Mouse (Mus musculus): ENCODE results near the gene Dpf3. TPM values are rescaled to one million over a fixed set of nuclear protein-coding genes. Genes with fewer than 3 reads are reported as not detected.

Dpf3 gene
- polyA plus RNA-seq, 1 experiment = 26.0 TPM

DNA sequence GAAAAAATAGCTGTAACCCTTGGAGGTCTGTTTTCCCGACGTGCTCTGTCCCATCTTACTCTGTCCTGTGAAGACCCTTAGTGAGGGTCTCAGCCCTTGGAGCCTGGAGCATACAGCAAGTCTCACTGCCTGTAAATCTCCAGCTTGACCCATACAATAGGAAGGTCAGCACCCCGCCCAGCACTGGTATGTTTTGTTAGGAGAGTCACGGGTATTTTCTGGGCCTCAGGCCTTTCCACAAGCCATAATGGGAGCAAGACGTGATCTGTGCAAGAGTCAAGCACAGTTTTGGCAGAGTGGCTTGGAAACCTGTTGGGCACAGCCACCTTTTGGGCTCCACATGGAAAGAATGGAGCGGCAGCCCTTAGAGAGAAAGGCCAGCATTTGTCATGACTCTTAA, 40.3 kb upstream of the Dpf3 start:
- no peaks in the 10 kb centered on the region for H3K27me3 ChIP-seq (ENCODE audit: control insufficient read depth, insufficient read depth, low read length)
- TF ChIP-seq POLR2A (IDR thresholded peaks at IDR 0.05; ENCODE audit: control insufficient read depth, low read depth, low read length) (no peak), CTCF (IDR thresholded peaks at IDR 0.05; ENCODE audit: control insufficient read depth, insufficient read depth, insufficient replicate concordance, low read depth, low read length) (no peak)
- H3K4me3 ChIP-seq (ENCODE audit: control insufficient read depth, low read depth, low read length) = no peak overlapping the region
- H3K27ac ChIP-seq (ENCODE audit: control insufficient read depth, insufficient read depth, low read depth, low read length) = no peak overlapping the region
- peaks cover 4% of the 10 kb centered on the region for H3K4me1 ChIP-seq (ENCODE audit: control insufficient read depth, insufficient read depth, low read length)
- H3K36me3 ChIP-seq (ENCODE audit: control insufficient read depth, insufficient read depth, low read length) = no peaks in the 10 kb centered on the region

GRCm38 (mm10) chr12:83525822-83526544, 38.5 kb upstream of the Dpf3 start:
- TF ChIP-seq POLR2A (IDR thresholded peaks at IDR 0.05; ENCODE audit: control insufficient read depth, low read depth, low read length) (peak; percentile 46; the same call in 1 of the 2 replicates), CTCF (IDR thresholded peaks at IDR 0.05; ENCODE audit: control insufficient read depth, insufficient read depth, insufficient replicate concordance, low read depth, low read length) (no peak)
- Histone ChIP-seq H3K4me1 (ENCODE audit: control insufficient read depth, insufficient read depth, low read length) (peaks cover 4% of the 10 kb centered on the region), H3K4me3 (ENCODE audit: control insufficient read depth, low read depth, low read length) (no peak overlapping the region), H3K27me3 (ENCODE audit: control insufficient read depth, insufficient read depth, low read length) (no peaks in the 10 kb centered on the region), H3K36me3 (ENCODE audit: control insufficient read depth, insufficient read depth, low read length) (no peaks in the 10 kb centered on the region), H3K27ac (ENCODE audit: control insufficient read depth, insufficient read depth, low read depth, low read length) (peak overlapping the region; percentile 2; the same call in 1 of the 2 replicates)

GRCm38 (mm10) chr12:83524329-83524728, 36.8 kb upstream of the Dpf3 start:
- Histone ChIP-seq H3K27ac (ENCODE audit: control insufficient read depth, insufficient read depth, low read depth, low read length) (no peak overlapping the region), H3K27me3 (ENCODE audit: control insufficient read depth, insufficient read depth, low read length) (no peaks in the 10 kb centered on the region), H3K4me3 (ENCODE audit: control insufficient read depth, low read depth, low read length) (no peak overlapping the region), H3K4me1 (ENCODE audit: control insufficient read depth, insufficient read depth, low read length) (peaks cover 4% of the 10 kb centered on the region), H3K36me3 (ENCODE audit: control insufficient read depth, insufficient read depth, low read length) (no peaks in the 10 kb centered on the region)
- TF ChIP-seq POLR2A (IDR thresholded peaks at IDR 0.05; ENCODE audit: control insufficient read depth, low read depth, low read length) = no peak
- no peak for TF ChIP-seq CTCF (IDR thresholded peaks at IDR 0.05; ENCODE audit: control insufficient read depth, insufficient read depth, insufficient replicate concordance, low read depth, low read length)

DNA sequence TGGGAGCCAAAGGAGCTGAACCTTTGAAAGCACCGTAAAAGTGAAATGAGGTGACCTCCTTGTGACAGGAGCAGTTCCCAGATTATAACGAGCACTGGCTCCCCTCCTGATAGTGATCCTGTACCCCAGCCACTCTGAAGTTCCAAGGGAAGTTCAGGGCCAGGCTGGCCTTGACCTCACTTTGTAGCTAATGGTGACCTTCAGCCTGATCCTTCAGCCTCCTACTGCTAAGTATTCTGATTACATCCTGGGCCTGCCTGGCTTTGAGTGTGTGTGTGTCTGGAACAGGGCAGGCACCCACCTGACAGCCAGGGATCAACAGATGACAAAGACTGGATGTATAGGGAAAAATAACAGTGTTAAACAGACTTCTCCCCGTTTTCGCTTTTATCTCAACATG, 36.4 kb upstream of the Dpf3 start:
- Histone ChIP-seq H3K27me3 (ENCODE audit: control insufficient read depth, insufficient read depth, low read length) (no peaks in the 10 kb centered on the region), H3K4me3 (ENCODE audit: control insufficient read depth, low read depth, low read length) (no peak overlapping the region), H3K27ac (ENCODE audit: control insufficient read depth, insufficient read depth, low read depth, low read length) (no peak overlapping the region), H3K36me3 (ENCODE audit: control insufficient read depth, insufficient read depth, low read length) (no peaks in the 10 kb centered on the region), H3K4me1 (ENCODE audit: control insufficient read depth, insufficient read depth, low read length) (peaks cover 4% of the 10 kb centered on the region)
- TF ChIP-seq POLR2A (IDR thresholded peaks at IDR 0.05; ENCODE audit: control insufficient read depth, low read depth, low read length) (no peak), CTCF (IDR thresholded peaks at IDR 0.05; ENCODE audit: control insufficient read depth, insufficient read depth, insufficient replicate concordance, low read depth, low read length) (no peak)

DNA sequence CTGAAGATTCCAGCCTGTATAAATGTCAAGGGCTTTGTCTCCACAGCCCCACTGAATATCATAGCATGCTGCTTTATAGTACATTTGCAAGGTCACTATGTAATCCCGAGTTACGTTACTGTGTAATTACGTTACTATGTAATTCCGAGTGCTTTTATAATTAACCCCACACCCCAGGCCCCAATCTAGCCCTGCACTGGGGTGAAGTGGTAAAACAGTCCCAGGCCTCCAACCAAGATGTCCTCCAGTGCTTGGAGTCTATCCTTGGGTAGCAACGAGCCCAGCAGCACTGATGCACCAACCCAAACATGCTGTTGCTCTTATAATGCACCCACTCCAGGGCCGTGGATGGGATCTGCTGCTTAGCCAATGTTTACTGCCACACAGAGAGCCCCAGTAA, 35.5 kb upstream of the Dpf3 start:
- Histone ChIP-seq H3K27me3 (ENCODE audit: control insufficient read depth, insufficient read depth, low read length) (no peaks in the 10 kb centered on the region), H3K4me3 (ENCODE audit: control insufficient read depth, low read depth, low read length) (no peak overlapping the region), H3K36me3 (ENCODE audit: control insufficient read depth, insufficient read depth, low read length) (no peaks in the 10 kb centered on the region), H3K27ac (ENCODE audit: control insufficient read depth, insufficient read depth, low read depth, low read length) (no peak overlapping the region; the same call in 1 of the 2 replicates), H3K4me1 (ENCODE audit: control insufficient read depth, insufficient read depth, low read length) (peaks cover 4% of the 10 kb centered on the region)
- TF ChIP-seq CTCF (IDR thresholded peaks at IDR 0.05; ENCODE audit: control insufficient read depth, insufficient read depth, insufficient replicate concordance, low read depth, low read length) = no peak
- no peak for TF ChIP-seq POLR2A (IDR thresholded peaks at IDR 0.05; ENCODE audit: control insufficient read depth, low read depth, low read length)

DNA sequence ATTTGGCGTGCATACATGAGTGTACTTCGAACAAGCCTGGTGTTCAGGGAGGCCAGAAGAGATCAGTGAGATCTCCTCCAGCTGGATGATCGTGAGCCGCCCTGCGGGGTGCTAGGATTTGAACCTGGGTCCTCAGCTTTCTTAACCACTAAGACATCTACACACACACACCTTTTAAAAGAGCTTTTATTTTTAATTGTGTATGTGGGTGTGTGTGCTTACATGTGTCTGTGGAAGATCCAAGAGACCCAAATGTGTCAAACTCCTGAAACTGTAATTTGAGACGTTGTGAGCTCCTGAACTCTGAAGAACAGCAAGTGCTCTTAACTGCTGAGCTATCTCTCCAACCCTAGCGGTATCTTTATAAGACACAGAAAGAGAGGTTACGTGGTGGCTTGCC, 33.6 kb upstream of the Dpf3 start:
- H3K4me3 ChIP-seq (ENCODE audit: control insufficient read depth, low read depth, low read length) = no peak overlapping the region
- H3K27me3 ChIP-seq (ENCODE audit: control insufficient read depth, insufficient read depth, low read length) = no peaks in the 10 kb centered on the region
- TF ChIP-seq CTCF (IDR thresholded peaks at IDR 0.05; ENCODE audit: control insufficient read depth, insufficient read depth, insufficient replicate concordance, low read depth, low read length) (no peak), POLR2A (IDR thresholded peaks at IDR 0.05; ENCODE audit: control insufficient read depth, low read depth, low read length) (no peak)
- H3K27ac ChIP-seq (ENCODE audit: control insufficient read depth, insufficient read depth, low read depth, low read length) = no peak overlapping the region; the same call in 1 of the 2 replicates
- H3K36me3 ChIP-seq (ENCODE audit: control insufficient read depth, insufficient read depth, low read length) = no peaks in the 10 kb centered on the region
- peaks cover 4% of the 10 kb centered on the region for H3K4me1 ChIP-seq (ENCODE audit: control insufficient read depth, insufficient read depth, low read length)

GRCm38 (mm10) chr12:83520311-83520890, 32.9 kb upstream of the Dpf3 start, which contains the start of gene Dcaf4:
Gene Dcaf4 (plus strand): TSS chr12:83520466.
- no peaks in the 10 kb centered on the region for H3K27me3 ChIP-seq (ENCODE audit: control insufficient read depth, insufficient read depth, low read length)
- H3K27ac ChIP-seq (ENCODE audit: control insufficient read depth, insufficient read depth, low read depth, low read length) = peak within 1 kb of the TSS; percentile 75; the same call in 1 of the 2 replicates
- peak within 1 kb of the TSS; percentile 92 for H3K4me3 ChIP-seq (ENCODE audit: control insufficient read depth, low read depth, low read length)
- TF ChIP-seq CTCF (IDR thresholded peaks at IDR 0.05; ENCODE audit: control insufficient read depth, insufficient read depth, insufficient replicate concordance, low read depth, low read length) (peak; percentile 30; the same call in 1 of the 2 replicates), POLR2A (IDR thresholded peaks at IDR 0.05; ENCODE audit: control insufficient read depth, low read depth, low read length) (peak; percentile 64)
- H3K4me1 ChIP-seq (ENCODE audit: control insufficient read depth, insufficient read depth, low read length) = peaks cover under 1% of the 10 kb centered on the region
- H3K36me3 ChIP-seq (ENCODE audit: control insufficient read depth, insufficient read depth, low read length) = no peaks in the 10 kb centered on the region

Data from testis, adult 2 months (tissue).